Mouse (Mus musculus) midbrain, embryonic 12.5 days (tissue): ENCODE data around the gene Rasa3. TPM values are rescaled to one million over a fixed set of nuclear protein-coding genes. Genes with fewer than 3 reads are reported as not detected.

Experiments
- ATAC-seq: fragments of 200-750 bp; cut with Nextera tagmentation; 2 replicates; pipeline ENCODE4 v1.8.0; 2017; ENCODE audit warnings: low read depth, moderate TSS enrichment, moderate library complexity; ENCODE audit not compliant: low FRiP score
- H3K27ac ChIP-seq: fragments of 300-500 bp; sonication (generic); replicated peaks from 2 replicates; pipeline ENCODE4 v1.5.1; 2016; ENCODE audit warnings: mild to moderate bottlenecking
- H3K27me3 ChIP-seq: fragments of 300-500 bp; sonication (generic); 2 replicates; pipeline ENCODE4 v1.6.1; 2016; ENCODE audit warnings: mild to moderate bottlenecking
- H3K36me3 ChIP-seq: fragments of 300-500 bp; sonication (generic); 2 replicates; pipeline ENCODE4 v1.6.1; 2016
- H3K4me1 ChIP-seq: fragments of 300-500 bp; sonication (generic); 2 replicates; pipeline ENCODE4 v1.6.1; 2016
- H3K4me2 ChIP-seq: fragments of 300-500 bp; sonication (generic); replicated peaks from 2 replicates; pipeline ENCODE4 v1.6.1; 2016; ENCODE audit warnings: mild to moderate bottlenecking, moderate library complexity
- H3K4me3 ChIP-seq: fragments of 300-500 bp; sonication (generic); 2 replicates; pipeline ENCODE4 v1.5.1; 2016; ENCODE audit warnings: mild to moderate bottlenecking
- H3K9ac ChIP-seq: fragments of 300-500 bp; sonication (generic); replicated peaks from 2 replicates; pipeline ENCODE4 v1.6.1; 2016; ENCODE audit warnings: mild to moderate bottlenecking, moderate library complexity
- H3K9me3 ChIP-seq: fragments of 300-500 bp; sonication (generic); 2 replicates; pipeline ENCODE4 v1.6.1; 2016; ENCODE audit warnings: mild to moderate bottlenecking
- WGBS: fragments of 180-500 bp; shearing (Covaris S2); methylation state at CpG from one replicate; pipeline ENCODE4 v1.1.7; 2016; 5-methylcytosine and 5-hydroxymethylcytosine counted together
- polyA plus RNA-seq: library from polyadenylated mRNA; unstranded; fragments of >200 nt; fragmentation: Nextera tagmentation; extraction: Ambion mirVana; gene quantifications from 2 replicates; pipeline ENCODE4 v1.2.1, GENCODE M21; 2016

Gene Rasa3
- polyA plus RNA-seq, 1 experiment from 2014 or later: 23.7 TPM

GRCm38 (mm10) chr8:13676701-13677412 is 546 bp downstream of the Rasa3 start:
- H3K4me2 ChIP-seq: peak overlapping the region; percentile 79
- H3K36me3 ChIP-seq: no peaks in the 10 kb centered on the region
- ATAC-seq: peak; percentile 73
- H3K9me3 ChIP-seq: no peaks in the 10 kb centered on the region
- H3K4me1 ChIP-seq: peaks cover 25% of the 10 kb centered on the region
- peak overlapping the region; percentile 69 for H3K4me3 ChIP-seq
- peak overlapping the region; percentile 79 for H3K27ac ChIP-seq
- H3K9ac ChIP-seq: peak overlapping the region; percentile 70
- WGBS: 1% methylated on average over 45 of the region's 47 CpGs
- peaks cover 25% of the 10 kb centered on the region for H3K27me3 ChIP-seq

- under 1% methylated on average over 12 of the region's 12 CpGs for WGBS
These were observed 1.1 kb downstream of the Rasa3 start for GRCm38 (mm10) chr8:13676302-13676700.

GRCm38 (mm10) chr8:13675524-13675923 is 1.9 kb downstream of the Rasa3 start:
- Histone ChIP-seq H3K9me3 (no peaks in the 10 kb centered on the region), H3K27ac (no peak overlapping the region), H3K4me2 (peak overlapping the region; percentile 79), H3K27me3 (peaks cover 21% of the 10 kb centered on the region), H3K4me1 (peaks cover 25% of the 10 kb centered on the region), H3K4me3 (peak overlapping the region; percentile 69), H3K9ac (peak overlapping the region; percentile 70; the same call in 1 of the 2 replicates), H3K36me3 (no peaks in the 10 kb centered on the region)
- WGBS: 52% methylated on average over 8 of the region's 8 CpGs
- ATAC-seq: no peak

More at GRCm38 (mm10) chr8:13676302-13676700, 1.1 kb downstream of the Rasa3 start:
- no peak for ATAC-seq
- peaks cover 25% of the 10 kb centered on the region for H3K4me1 ChIP-seq
- H3K27me3 ChIP-seq: peaks cover 25% of the 10 kb centered on the region
- H3K4me2 ChIP-seq: peak overlapping the region; percentile 79
- peak overlapping the region; percentile 79 for H3K27ac ChIP-seq
- peak overlapping the region; percentile 70 for H3K9ac ChIP-seq
- H3K4me3 ChIP-seq: peak overlapping the region; percentile 69
- no peaks in the 10 kb centered on the region for H3K36me3 ChIP-seq
- H3K9me3 ChIP-seq: no peaks in the 10 kb centered on the region

- no peak for ATAC-seq
- H3K4me2 ChIP-seq: peak overlapping the region; percentile 79; the same call in 1 of the 2 replicates
- no peaks in the 10 kb centered on the region for H3K9me3 ChIP-seq
- H3K36me3 ChIP-seq: no peaks in the 10 kb centered on the region
- peaks cover 17% of the 10 kb centered on the region for H3K27me3 ChIP-seq
- no peak overlapping the region for H3K27ac ChIP-seq
- H3K9ac ChIP-seq: 0 out of 2 replicates have a peak overlapping the region, but pooled peaks have one; percentile 70
- WGBS: 80% methylated on average over 4 of the region's 4 CpGs
- no peak overlapping the region for H3K4me3 ChIP-seq
- peaks cover 25% of the 10 kb centered on the region for H3K4me1 ChIP-seq
These were observed 2.3 kb downstream of the Rasa3 start for GRCm38 (mm10) chr8:13675121-13675520.

GRCm38 (mm10) chr8:13674294-13675010 is 3.0 kb downstream of the Rasa3 start:
- Histone ChIP-seq H3K4me1 (peaks cover 29% of the 10 kb centered on the region), H3K36me3 (no peaks in the 10 kb centered on the region), H3K27me3 (peaks cover 11% of the 10 kb centered on the region), H3K9me3 (no peaks in the 10 kb centered on the region), H3K4me2 (no peak overlapping the region), H3K27ac (no peak overlapping the region), H3K9ac (no peak overlapping the region), H3K4me3 (no peak overlapping the region)
- ATAC-seq: no peak
- WGBS: 74% methylated on average over 12 of the region's 12 CpGs

GRCm38 (mm10) chr8:13673215-13673614 is 4.2 kb downstream of the Rasa3 start:
- H3K27me3 ChIP-seq: no peaks in the 10 kb centered on the region; the same call in 1 of the 2 replicates
- H3K4me1 ChIP-seq: peaks cover 33% of the 10 kb centered on the region
- ATAC-seq: no peak
- no peak overlapping the region for H3K4me3 ChIP-seq
- no peaks in the 10 kb centered on the region for H3K36me3 ChIP-seq
- H3K27ac ChIP-seq: no peak overlapping the region
- H3K4me2 ChIP-seq: no peak overlapping the region
- no peaks in the 10 kb centered on the region for H3K9me3 ChIP-seq
- H3K9ac ChIP-seq: no peak overlapping the region
- WGBS: 65% methylated on average over 4 of the region's 4 CpGs

- no peak overlapping the region for H3K9ac ChIP-seq
- no peaks in the 10 kb centered on the region for H3K27me3 ChIP-seq
- H3K9me3 ChIP-seq: no peaks in the 10 kb centered on the region
- H3K4me3 ChIP-seq: no peak overlapping the region
- H3K4me2 ChIP-seq: no peak overlapping the region
- WGBS: 92% methylated on average over 10 of the region's 10 CpGs
- H3K27ac ChIP-seq: no peak overlapping the region
- peaks cover 28% of the 10 kb centered on the region for H3K4me1 ChIP-seq
- no peaks in the 10 kb centered on the region for H3K36me3 ChIP-seq
- ATAC-seq: no peak
These were observed 6.0 kb downstream of the Rasa3 start for GRCm38 (mm10) chr8:13671246-13672003.

GRCm38 (mm10) chr8:13670011-13670471 is 7.4 kb downstream of the Rasa3 start:
- 85% methylated on average over 17 of the region's 17 CpGs for WGBS
- no peak for ATAC-seq
- no peaks in the 10 kb centered on the region for H3K36me3 ChIP-seq
- H3K4me3 ChIP-seq: no peak overlapping the region
- H3K9me3 ChIP-seq: no peaks in the 10 kb centered on the region
- H3K4me2 ChIP-seq: no peak overlapping the region
- no peak overlapping the region for H3K27ac ChIP-seq
- no peak overlapping the region for H3K9ac ChIP-seq
- no peaks in the 10 kb centered on the region for H3K27me3 ChIP-seq
- H3K4me1 ChIP-seq: peaks cover 14% of the 10 kb centered on the region

- no peak overlapping the region for H3K4me2 ChIP-seq
- no peak overlapping the region for H3K4me3 ChIP-seq
- no peaks in the 10 kb centered on the region for H3K36me3 ChIP-seq
- H3K27me3 ChIP-seq: no peaks in the 10 kb centered on the region
- H3K9me3 ChIP-seq: no peaks in the 10 kb centered on the region
- H3K27ac ChIP-seq: no peak overlapping the region
- 84% methylated on average over 10 of the region's 10 CpGs for WGBS
- no peak for ATAC-seq
- H3K9ac ChIP-seq: no peak overlapping the region
- H3K4me1 ChIP-seq: peaks cover 9% of the 10 kb centered on the region
These were observed 9.0 kb downstream of the Rasa3 start for GRCm38 (mm10) chr8:13668367-13668766.

GRCm38 (mm10) chr8:13667917-13668316 is 9.5 kb downstream of the Rasa3 start:
- Histone ChIP-seq H3K9me3 (no peaks in the 10 kb centered on the region), H3K36me3 (no peaks in the 10 kb centered on the region), H3K27ac (no peak overlapping the region), H3K4me2 (no peak overlapping the region), H3K27me3 (no peaks in the 10 kb centered on the region), H3K9ac (no peak overlapping the region), H3K4me3 (no peak overlapping the region), H3K4me1 (peaks cover 7% of the 10 kb centered on the region)
- ATAC-seq: no peak
- 75% methylated on average over 4 of the region's 4 CpGs for WGBS

- no peaks in the 10 kb centered on the region for H3K27me3 ChIP-seq
- no peak for ATAC-seq
- no peak overlapping the region for H3K9ac ChIP-seq
- 92% methylated on average over 8 of the region's 8 CpGs for WGBS
- H3K4me1 ChIP-seq: peaks cover 7% of the 10 kb centered on the region
- no peaks in the 10 kb centered on the region for H3K36me3 ChIP-seq
- no peaks in the 10 kb centered on the region for H3K9me3 ChIP-seq
- no peak overlapping the region for H3K4me3 ChIP-seq
- H3K27ac ChIP-seq: no peak overlapping the region
- no peak overlapping the region for H3K4me2 ChIP-seq
These were observed 11.5 kb downstream of the Rasa3 start for GRCm38 (mm10) chr8:13665944-13666343.

GRCm38 (mm10) chr8:13665538-13665937 is 11.9 kb downstream of the Rasa3 start:
- Histone ChIP-seq H3K9ac (no peak overlapping the region), H3K4me1 (peaks cover 7% of the 10 kb centered on the region), H3K9me3 (no peaks in the 10 kb centered on the region), H3K4me2 (no peak overlapping the region), H3K27ac (no peak overlapping the region), H3K27me3 (no peaks in the 10 kb centered on the region), H3K36me3 (no peaks in the 10 kb centered on the region), H3K4me3 (no peak overlapping the region)
- 82% methylated on average over 4 of the region's 4 CpGs for WGBS
- ATAC-seq: no peak
